Mouse (Mus musculus): ENCODE measurements at regions not wholly inside any gene's neighbourhood (a gene's known extent, or its start where the extent isn't known, plus 50 kb on each side); places are given as distances from the start of the nearest gene placed in this dataset.

DNA sequence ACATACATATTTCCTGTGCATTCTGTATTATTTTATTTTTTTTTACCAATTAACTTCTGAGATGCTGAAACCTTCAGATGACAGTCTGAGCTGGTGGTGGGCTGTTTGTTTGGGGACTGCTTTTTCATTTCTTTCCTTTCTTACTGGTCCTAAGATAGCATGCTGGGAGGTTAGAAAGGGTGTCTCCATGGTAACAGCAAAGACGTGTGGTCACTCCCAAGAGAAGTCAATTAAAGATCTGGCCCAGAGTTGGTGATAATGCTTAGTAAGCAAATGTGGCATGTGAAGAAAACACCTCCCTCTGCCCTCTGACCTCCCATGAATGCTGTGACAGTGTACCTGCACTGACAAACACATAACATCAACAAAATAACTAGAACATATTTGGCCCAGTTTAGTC, 142.5 kb downstream of the Med10 start:
- 0% methylated on average over 1 of the region's 1 CpGs for WGBS
- ATAC-seq = no peak

DNA sequence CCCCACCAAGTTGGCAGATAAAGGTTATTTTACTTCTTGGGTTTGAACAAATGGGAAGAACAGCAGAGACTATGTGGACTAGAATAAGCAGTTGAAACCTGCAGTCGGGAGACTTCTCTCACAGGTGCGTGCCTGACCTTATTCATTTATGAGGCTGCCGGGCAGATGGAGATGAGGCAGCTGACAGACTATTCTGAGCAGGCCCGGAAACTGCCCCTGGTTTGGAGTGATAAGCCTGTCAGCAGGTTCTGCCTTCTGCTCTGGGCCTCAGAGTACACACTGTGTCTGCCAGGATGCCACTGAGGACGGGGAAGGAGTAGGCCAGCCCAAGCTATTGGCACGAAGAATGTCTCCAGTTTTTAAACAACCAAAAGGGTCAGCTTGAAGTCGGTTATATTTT, 144.4 kb downstream of the Med10 start:
- ATAC-seq (peak; percentile 23; the same call in 1 of the 2 replicates), DNase-seq (ENCODE audit: low spot score) (no peak)
- Histone ChIP-seq H3K27ac (ENCODE audit: low read depth, low read length) (peak overlapping the region; percentile 35; the same call in 1 of the 2 replicates), H3K4me3 (ENCODE audit: low read depth, low read length) (no peak overlapping the region), H3K4me1 (ENCODE audit: control insufficient read depth, insufficient read depth, low read length) (peaks cover 5% of the 10 kb centered on the region; the same call in 1 of the 2 replicates), H3K9ac (ENCODE audit: low read length) (no peak overlapping the region), H3K27me3 (replicated peaks; ENCODE audit: control insufficient read depth, insufficient read depth, low read length) (no peaks in the 10 kb centered on the region), H3K36me3 (ENCODE audit: control insufficient read depth, insufficient read depth, low read length) (no peaks in the 10 kb centered on the region), H3K4me2 (ENCODE audit: low read length) (no peak overlapping the region), H3K9me3 (replicated peaks; ENCODE audit: control insufficient read depth, low read length) (no peaks in the 10 kb centered on the region)
- 81% methylated on average over 7 of the region's 7 CpGs for WGBS

More for the DNA sequence above, 142.5 kb downstream of the Med10 start:
- DNase-seq (ENCODE audit: low spot score) = no peak
- Histone ChIP-seq H3K4me2 (ENCODE audit: low read length) (no peak overlapping the region), H3K4me1 (ENCODE audit: control insufficient read depth, insufficient read depth, low read length) (peaks cover 5% of the 10 kb centered on the region; the same call in 1 of the 2 replicates), H3K9ac (ENCODE audit: low read length) (no peak overlapping the region), H3K4me3 (ENCODE audit: low read depth, low read length) (no peak overlapping the region), H3K27me3 (replicated peaks; ENCODE audit: control insufficient read depth, insufficient read depth, low read length) (no peaks in the 10 kb centered on the region), H3K36me3 (ENCODE audit: control insufficient read depth, insufficient read depth, low read length) (no peaks in the 10 kb centered on the region), H3K9me3 (replicated peaks; ENCODE audit: control insufficient read depth, low read length) (no peaks in the 10 kb centered on the region), H3K27ac (ENCODE audit: low read depth, low read length) (no peak overlapping the region)

DNA sequence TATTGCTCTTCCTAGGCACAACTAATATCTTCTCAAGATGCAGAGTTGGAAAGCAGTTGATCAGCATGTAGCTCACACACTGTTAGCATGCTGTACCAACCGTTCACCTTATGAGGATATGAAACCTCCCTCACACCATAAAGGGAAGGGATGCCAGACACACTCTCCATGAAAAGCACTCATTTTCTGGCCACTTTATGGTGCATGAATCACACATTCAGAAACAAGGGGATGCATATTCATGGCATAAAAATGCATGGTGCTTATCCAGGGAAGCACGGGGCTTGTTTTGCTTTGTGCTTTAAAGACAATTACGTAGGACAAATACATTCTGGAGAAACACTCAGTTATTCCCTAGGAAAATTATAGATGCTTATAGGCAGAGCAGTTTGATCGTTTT, 149.9 kb downstream of the Med10 start:
- no peak for DNase-seq (ENCODE audit: low spot score)
- 80% methylated on average over 4 of the region's 4 CpGs for WGBS

DNA sequence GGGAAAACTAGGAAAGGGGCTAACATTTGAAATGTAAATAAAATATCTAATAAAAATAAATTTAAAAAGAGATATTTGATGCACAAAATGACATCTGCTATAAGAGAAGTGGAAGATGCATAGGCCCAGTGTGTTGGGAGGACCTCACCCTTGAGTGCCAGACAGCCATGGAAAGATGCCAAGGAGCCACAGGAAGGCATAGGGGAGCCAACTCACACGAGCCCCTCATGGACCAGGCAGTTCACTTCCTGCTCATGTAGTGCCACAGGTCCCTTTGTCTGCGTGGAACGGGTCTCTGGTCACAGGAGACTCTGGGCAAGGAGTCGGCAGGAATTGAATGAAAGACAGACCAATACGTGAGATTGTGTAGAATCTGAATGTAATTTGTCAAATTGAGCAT, 152.0 kb downstream of the Med10 start:
- no peak for ATAC-seq
- no peak for DNase-seq (ENCODE audit: low spot score)
- no peak overlapping the region for H3K9ac ChIP-seq (ENCODE audit: low read length)
- WGBS = 57% methylated on average over 5 of the region's 5 CpGs
- no peak overlapping the region for H3K4me3 ChIP-seq (ENCODE audit: low read depth, low read length)
- H3K9me3 ChIP-seq (replicated peaks; ENCODE audit: control insufficient read depth, low read length) = no peaks in the 10 kb centered on the region
- no peak overlapping the region for H3K27ac ChIP-seq (ENCODE audit: low read depth, low read length)
- no peak overlapping the region for H3K4me2 ChIP-seq (ENCODE audit: low read length)
- no peaks in the 10 kb centered on the region for H3K4me1 ChIP-seq (ENCODE audit: control insufficient read depth, insufficient read depth, low read length)
- no peaks in the 10 kb centered on the region for H3K27me3 ChIP-seq (replicated peaks; ENCODE audit: control insufficient read depth, insufficient read depth, low read length)
- H3K36me3 ChIP-seq (ENCODE audit: control insufficient read depth, insufficient read depth, low read length) = no peaks in the 10 kb centered on the region

More for the DNA sequence above, 149.9 kb downstream of the Med10 start:
- Histone ChIP-seq H3K27me3 (replicated peaks; ENCODE audit: control insufficient read depth, insufficient read depth, low read length) (no peaks in the 10 kb centered on the region), H3K27ac (ENCODE audit: low read depth, low read length) (no peak overlapping the region), H3K9me3 (replicated peaks; ENCODE audit: control insufficient read depth, low read length) (no peaks in the 10 kb centered on the region), H3K4me1 (ENCODE audit: control insufficient read depth, insufficient read depth, low read length) (no peaks in the 10 kb centered on the region), H3K9ac (ENCODE audit: low read length) (no peak overlapping the region), H3K4me2 (ENCODE audit: low read length) (no peak overlapping the region), H3K36me3 (ENCODE audit: control insufficient read depth, insufficient read depth, low read length) (no peaks in the 10 kb centered on the region), H3K4me3 (ENCODE audit: low read depth, low read length) (no peak overlapping the region)
- no peak for ATAC-seq

DNA sequence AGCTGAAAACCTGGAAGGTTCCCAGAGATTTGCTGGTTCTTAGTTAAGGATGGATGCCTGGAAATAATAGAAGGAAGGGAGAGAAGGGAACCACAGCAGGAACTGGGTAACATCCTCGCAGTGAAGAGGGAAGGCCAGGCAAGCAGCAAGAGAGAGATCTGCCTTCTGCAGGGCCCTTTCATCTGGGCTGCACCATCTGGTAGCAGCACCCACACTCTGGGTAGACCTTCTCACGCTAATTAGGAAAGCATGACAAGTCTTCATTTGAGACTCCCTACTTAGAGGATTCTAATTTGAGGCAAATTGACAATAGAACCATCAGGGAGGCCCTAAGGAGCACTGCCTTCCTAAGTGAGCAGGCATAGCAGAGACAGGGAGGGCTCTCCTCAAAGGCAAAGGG, 153.3 kb downstream of the Med10 start:
- no peaks in the 10 kb centered on the region for H3K4me1 ChIP-seq (ENCODE audit: control insufficient read depth, insufficient read depth, low read length)
- 35% methylated on average over 2 of the region's 2 CpGs for WGBS
- no peak for ATAC-seq
- no peaks in the 10 kb centered on the region for H3K27me3 ChIP-seq (replicated peaks; ENCODE audit: control insufficient read depth, insufficient read depth, low read length)
- no peaks in the 10 kb centered on the region for H3K36me3 ChIP-seq (ENCODE audit: control insufficient read depth, insufficient read depth, low read length)
- no peak overlapping the region for H3K9ac ChIP-seq (ENCODE audit: low read length)
- no peak overlapping the region for H3K4me2 ChIP-seq (ENCODE audit: low read length)
- no peak for DNase-seq (ENCODE audit: low spot score)
- no peak overlapping the region for H3K4me3 ChIP-seq (ENCODE audit: low read depth, low read length)
- no peaks in the 10 kb centered on the region for H3K9me3 ChIP-seq (replicated peaks; ENCODE audit: control insufficient read depth, low read length)
- no peak overlapping the region for H3K27ac ChIP-seq (ENCODE audit: low read depth, low read length)

DNA sequence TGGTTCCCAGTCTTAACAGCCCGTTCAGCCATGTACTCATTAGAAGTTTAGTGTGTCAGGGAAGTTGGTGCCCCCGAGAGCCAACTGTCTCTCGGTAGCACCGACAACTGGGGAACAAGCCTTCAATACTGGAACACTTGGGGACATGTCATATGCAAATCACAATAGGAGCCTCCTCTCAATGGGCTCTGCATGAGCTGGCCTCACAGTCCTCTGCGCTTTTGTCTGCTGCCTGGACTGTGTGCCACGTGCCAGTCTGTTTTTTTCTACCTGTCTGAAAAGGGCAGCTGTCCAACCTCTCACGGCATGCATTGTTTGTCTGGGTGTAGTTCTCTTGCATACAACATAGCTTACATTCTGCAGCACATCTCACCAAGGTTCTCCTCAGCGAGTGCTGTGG, 161.7 kb downstream of the Med10 start:
- Histone ChIP-seq H3K36me3 (ENCODE audit: control insufficient read depth, insufficient read depth, low read length) (no peaks in the 10 kb centered on the region), H3K4me3 (ENCODE audit: low read depth, low read length) (no peak overlapping the region), H3K9me3 (replicated peaks; ENCODE audit: control insufficient read depth, low read length) (no peaks in the 10 kb centered on the region), H3K4me1 (ENCODE audit: control insufficient read depth, insufficient read depth, low read length) (no peaks in the 10 kb centered on the region), H3K27ac (ENCODE audit: low read depth, low read length) (no peak overlapping the region), H3K9ac (ENCODE audit: low read length) (no peak overlapping the region), H3K4me2 (ENCODE audit: low read length) (no peak overlapping the region), H3K27me3 (replicated peaks; ENCODE audit: control insufficient read depth, insufficient read depth, low read length) (no peaks in the 10 kb centered on the region)
- no peak for DNase-seq (ENCODE audit: low spot score)
- WGBS = 32% methylated on average over 8 of the region's 8 CpGs
- ATAC-seq = no peak

DNA sequence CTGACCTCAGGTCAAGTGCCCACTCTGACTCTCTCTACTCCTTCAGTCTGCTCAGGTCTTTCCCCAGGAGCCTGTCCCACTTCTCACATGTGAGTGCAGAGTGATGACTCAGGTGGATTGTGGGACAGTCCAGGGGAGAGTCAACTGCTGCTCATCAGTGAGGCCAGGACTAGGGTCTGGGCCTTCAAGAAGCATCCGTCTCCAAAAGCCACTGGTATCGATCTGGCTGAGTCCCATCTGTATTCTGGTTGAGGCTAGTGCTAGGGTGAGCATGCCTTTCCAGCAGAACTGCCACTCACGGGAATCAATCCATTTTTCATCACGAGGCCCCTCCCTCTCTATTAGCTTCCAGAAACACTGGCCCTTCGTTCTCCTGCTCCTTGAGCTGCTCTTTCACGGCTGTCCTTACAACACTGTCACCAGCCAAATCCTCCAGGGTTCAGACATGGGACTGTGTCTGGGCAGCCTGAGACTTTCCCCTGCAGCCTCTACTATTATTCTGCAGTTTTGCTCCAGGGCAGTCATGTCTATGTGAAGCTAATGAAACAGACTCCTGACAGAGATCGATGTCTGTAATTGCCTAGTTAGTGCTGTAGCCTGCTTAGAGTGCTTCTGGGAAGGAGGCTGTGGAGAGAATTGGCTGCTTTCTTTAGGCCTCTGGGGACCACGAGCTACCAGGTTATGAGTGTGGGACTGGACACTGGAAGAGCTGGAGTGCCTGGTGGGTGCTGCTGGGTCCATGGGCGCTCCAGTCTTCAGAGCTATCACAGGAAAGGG, 169.3 kb downstream of the Med10 start:
- H3K36me3 ChIP-seq (ENCODE audit: control insufficient read depth, insufficient read depth, low read length) = no peaks in the 10 kb centered on the region
- H3K9ac ChIP-seq (ENCODE audit: low read length) = no peak overlapping the region
- no peak overlapping the region for H3K4me3 ChIP-seq (ENCODE audit: low read depth, low read length)
- H3K27me3 ChIP-seq (replicated peaks; ENCODE audit: control insufficient read depth, insufficient read depth, low read length) = no peaks in the 10 kb centered on the region
- WGBS = 76% methylated on average over 9 of the region's 9 CpGs
- no peaks in the 10 kb centered on the region for H3K9me3 ChIP-seq (replicated peaks; ENCODE audit: control insufficient read depth, low read length)
- no peak overlapping the region for H3K4me2 ChIP-seq (ENCODE audit: low read length)
- H3K4me1 ChIP-seq (ENCODE audit: control insufficient read depth, insufficient read depth, low read length) = no peaks in the 10 kb centered on the region
- H3K27ac ChIP-seq (ENCODE audit: low read depth, low read length) = no peak overlapping the region
- ATAC-seq = peak; percentile 26; the same call in 1 of the 2 replicates
- no peak for DNase-seq (ENCODE audit: low spot score)

DNA sequence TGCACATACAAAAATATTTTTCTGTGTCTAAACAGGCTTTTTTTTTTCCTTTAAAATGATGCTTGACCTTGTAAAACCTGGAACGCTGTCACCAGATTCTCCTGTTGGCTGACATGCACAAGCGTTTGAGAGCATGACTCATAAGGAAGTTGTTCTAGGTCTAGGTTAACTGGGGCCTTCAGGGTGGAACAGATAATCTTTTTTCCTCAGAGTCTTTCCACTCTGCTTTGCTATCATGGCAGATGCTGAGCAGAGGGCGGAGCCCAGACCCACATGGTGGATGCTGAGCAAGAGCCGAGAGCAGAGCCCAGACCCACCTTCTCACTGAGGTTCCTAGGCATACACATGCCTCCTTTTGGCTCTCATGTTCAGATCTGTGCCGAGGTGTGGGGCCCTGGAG, 172.6 kb downstream of the Med10 start:
- Histone ChIP-seq H3K36me3 (ENCODE audit: control insufficient read depth, insufficient read depth, low read length) (no peaks in the 10 kb centered on the region), H3K27me3 (replicated peaks; ENCODE audit: control insufficient read depth, insufficient read depth, low read length) (no peaks in the 10 kb centered on the region), H3K4me1 (ENCODE audit: control insufficient read depth, insufficient read depth, low read length) (no peaks in the 10 kb centered on the region), H3K9me3 (replicated peaks; ENCODE audit: control insufficient read depth, low read length) (no peaks in the 10 kb centered on the region), H3K4me2 (ENCODE audit: low read length) (no peak overlapping the region), H3K27ac (ENCODE audit: low read depth, low read length) (no peak overlapping the region), H3K4me3 (ENCODE audit: low read depth, low read length) (no peak overlapping the region), H3K9ac (ENCODE audit: low read length) (no peak overlapping the region)
- WGBS = 88% methylated on average over 5 of the region's 5 CpGs
- DNase-seq (ENCODE audit: low spot score) (no peak), ATAC-seq (no peak)

DNA sequence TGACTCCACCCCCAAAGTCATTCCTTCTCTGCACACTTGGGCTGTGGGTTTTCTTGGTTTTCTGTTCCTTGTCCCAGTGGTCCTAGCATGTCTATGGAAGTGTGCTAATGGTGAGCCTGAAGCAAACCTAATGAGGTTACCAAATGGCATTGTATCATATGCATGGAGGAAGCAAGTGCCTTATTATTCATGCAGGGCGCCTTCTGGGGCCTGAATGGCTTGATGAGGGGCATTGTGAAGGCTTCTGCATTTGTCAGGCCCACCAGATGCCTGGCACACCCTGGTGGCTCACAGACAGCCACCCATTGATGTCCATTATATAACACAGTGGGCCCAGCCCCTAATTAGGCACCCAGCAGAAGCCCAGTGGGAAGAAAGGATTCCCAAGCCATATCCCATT, 182.0 kb downstream of the Med10 start:
- H3K4me1 ChIP-seq (ENCODE audit: control insufficient read depth, insufficient read depth, low read length) = peaks cover 22% of the 10 kb centered on the region
- no peaks in the 10 kb centered on the region for H3K36me3 ChIP-seq (ENCODE audit: control insufficient read depth, insufficient read depth, low read length)
- peak; percentile 72 for ATAC-seq
- no peak overlapping the region for H3K9ac ChIP-seq (ENCODE audit: low read length)
- 19% methylated on average over 1 of the region's 1 CpGs for WGBS
- H3K4me3 ChIP-seq (ENCODE audit: low read depth, low read length) = no peak overlapping the region
- H3K4me2 ChIP-seq (ENCODE audit: low read length) = no peak overlapping the region
- no peaks in the 10 kb centered on the region for H3K9me3 ChIP-seq (replicated peaks; ENCODE audit: control insufficient read depth, low read length)
- H3K27ac ChIP-seq (ENCODE audit: low read depth, low read length) = peak overlapping the region; percentile 65; the same call in 1 of the 2 replicates
- no peaks in the 10 kb centered on the region for H3K27me3 ChIP-seq (replicated peaks; ENCODE audit: control insufficient read depth, insufficient read depth, low read length)
- peak; percentile 89 for DNase-seq (ENCODE audit: low spot score)
